Mouse (Mus musculus) thymus, postnatal 0 days (tissue): ENCODE measurements at regions not wholly inside any gene's neighbourhood (a gene's known extent, or its start where the extent isn't known, plus 50 kb on each side); places are given as distances from the start of the nearest gene placed in this dataset.
"Not testable (repeated sequence)": the region's sequence is repeated elsewhere in the genome, so short reads cannot be mapped to it uniquely, and the experiment has no call there.

Experiments
- DNase-seq: peaks from one replicate; pipeline ENCODE4 v3.0.0-alpha.2; 2015; ENCODE audit warnings: low spot score

DNA sequence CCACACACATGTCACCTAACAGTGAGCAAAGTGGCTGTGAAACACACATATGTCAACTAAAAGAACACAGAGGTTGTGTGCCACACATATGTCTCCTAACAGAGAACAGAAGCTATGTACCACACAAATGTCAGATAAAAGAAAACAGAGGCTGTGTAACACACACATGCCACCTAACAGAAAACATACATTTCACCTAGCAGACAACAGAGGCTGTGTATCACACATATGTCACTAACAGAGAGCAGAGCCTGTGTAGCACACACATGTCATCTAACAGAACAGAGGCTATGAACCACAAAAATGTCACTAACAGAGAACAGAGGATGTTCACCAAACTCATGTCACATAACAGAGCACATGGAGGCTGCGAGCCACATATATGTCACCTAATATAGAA lies 103.6 kb upstream of the Thrb start:
- DNase-seq = no peak

DNA sequence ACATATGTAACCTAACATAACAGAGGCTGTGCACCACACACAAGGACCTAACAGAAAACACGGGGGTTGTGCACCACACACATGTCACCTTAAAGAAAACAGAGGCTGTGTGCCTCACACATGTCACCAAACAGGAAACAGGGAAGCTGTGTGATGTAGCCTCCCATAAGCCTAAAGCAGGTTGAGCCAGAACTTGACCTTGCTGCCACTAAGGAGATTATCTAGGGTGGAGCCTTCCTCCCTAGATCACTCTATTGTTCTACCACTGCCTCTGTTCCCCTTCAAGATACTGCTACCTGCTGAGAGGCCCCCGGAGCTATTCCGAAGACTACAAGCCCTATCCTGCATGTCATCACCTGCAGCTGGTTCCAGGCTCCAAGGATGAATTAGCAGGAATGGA lies 100.1 kb upstream of the Thrb start:
- DNase-seq = not testable (repeated sequence)

DNA sequence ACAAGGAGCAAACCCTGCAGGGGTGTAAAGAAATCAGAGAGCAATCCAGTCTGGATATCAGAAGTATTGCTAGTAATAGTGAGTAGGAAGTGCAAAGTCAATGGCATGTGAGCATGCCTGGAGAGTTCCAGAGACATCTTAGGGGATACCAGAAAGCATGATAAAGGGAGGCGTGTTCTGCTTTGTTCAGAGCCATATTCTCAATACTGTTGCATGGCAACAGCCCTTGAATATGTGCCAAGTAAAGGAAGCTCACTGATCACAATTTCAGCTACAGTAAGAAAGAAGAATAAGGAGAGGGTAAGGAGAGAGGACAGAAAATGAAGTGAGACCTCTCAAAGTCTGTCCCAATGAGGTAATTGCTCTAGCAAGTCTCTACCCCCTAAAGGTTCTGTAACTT lies 92.1 kb upstream of the Thrb start:
- DNase-seq = no peak

DNA sequence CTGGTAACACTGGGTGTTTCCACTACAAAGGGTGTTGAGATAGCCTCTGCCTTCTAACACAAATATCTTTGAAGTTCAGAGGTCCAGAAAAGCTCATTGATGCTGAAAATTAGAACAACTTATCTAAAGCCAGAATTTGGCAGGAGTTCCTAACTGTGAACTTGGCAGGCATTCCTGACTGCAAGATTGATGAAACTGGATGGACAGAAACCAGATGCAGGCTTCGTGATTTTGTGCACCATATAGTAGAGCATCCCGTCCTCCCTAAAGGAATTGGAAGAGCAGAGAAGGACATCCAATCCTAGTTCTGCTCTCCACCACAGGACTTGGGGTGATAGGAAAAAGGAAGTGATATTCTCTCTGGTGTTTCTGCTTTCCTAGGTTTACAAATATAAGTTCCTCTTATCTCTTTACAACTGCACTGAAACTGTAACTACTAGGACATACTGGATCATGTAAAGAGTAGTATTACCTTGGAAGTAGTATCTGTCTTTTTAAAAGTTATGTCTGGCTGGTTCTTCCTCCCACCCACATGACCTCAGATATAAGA lies 90.9 kb upstream of the Thrb start:
- DNase-seq = no peak

DNA sequence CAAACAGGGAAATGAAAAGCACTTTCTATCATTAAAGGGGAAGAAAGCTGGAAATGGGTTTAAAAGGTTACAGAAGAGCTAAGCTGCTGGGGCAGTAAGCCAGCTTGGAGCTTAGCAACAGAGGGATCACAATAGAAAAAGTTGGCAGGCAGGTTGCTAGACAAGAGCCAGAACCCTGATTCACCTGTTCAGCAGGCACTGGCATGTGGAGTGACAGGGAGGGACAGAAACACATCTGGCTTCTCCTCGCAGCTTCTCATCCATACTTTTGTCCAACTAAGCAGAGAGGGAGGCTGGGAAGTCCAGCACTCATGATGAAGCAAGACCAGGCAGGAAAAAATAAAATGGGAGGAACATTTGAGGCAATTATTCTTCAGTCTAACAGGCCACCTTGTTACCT lies 81.3 kb upstream of the Thrb start:
- DNase-seq = no peak

DNA sequence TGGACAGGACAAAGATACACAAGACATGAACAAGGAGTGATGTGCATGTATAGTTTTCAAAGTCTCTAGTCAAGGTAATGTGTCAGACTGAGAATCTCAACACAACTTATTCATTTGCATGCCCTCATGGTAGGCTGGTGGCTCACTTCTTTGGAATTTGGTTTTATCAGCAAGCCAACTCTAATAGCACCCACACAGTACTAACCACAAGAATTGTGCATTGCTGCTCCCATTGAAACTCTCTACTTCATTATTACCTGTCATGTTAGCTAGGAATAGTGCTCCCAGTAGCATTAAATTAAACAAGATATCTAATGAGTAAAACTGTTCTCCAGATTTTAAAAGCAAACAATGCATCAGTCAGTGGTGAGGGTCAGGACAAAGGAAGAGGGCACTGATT lies 70.5 kb upstream of the Thrb start:
- no peak for DNase-seq

DNA sequence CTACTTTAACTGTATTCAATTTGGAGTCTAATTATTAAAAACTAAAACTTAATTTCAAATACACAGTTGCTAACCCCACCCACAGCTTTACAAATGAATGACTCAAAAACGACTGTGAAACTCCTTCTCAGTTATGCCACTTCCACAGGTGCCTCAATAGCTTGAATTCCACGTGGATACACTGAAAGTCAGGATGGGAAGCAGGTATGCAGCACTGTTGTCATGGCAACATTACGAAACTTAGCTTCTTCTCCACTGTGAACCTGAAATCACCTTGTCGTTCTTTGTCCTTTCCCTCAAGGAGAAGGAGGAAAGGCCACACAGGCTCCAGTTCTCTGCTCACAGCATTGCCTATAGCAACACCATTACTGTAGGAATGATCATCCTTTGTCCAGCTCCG lies 60.5 kb upstream of the Thrb start:
- DNase-seq = no peak

DNA sequence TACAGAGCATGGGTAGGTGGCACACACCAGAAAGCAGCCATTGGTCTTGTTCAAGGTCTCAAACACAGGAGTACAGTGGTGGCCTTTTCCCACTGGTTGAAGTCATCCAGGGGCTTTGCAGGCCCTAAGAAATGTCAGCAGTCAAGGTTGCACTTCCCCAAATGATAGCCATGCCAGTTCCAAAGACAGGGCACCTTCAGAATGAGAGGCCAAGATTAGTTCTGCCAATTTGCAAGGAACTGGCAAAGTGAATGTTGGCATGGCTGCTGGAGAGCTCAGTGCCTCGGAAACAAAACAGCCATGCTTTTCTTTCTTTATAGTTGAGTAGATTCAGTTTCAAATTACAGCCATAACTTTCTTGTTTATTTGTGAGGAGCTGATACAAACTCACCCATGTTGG lies 57.7 kb upstream of the Thrb start:
- DNase-seq = no peak

DNA sequence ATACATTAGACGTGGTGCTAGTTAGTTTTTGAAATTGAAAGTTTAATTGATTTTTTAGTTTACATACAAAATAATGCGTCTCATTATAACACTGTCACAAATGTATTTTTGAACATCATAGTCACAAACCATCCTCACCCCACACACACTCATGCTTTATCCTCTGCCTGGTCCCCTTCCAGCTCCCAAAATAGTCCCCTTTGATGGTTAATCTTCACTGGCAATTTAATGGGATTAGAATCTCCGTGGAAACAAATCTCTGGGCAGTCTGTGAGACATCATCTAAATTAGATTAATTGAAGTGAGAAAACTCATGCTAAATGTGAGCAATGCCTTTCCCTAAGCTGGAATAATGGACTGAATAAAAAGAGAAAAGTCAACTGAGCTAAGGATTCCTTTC lies 54.0 kb upstream of the Thrb start:
- DNase-seq = no peak

DNA sequence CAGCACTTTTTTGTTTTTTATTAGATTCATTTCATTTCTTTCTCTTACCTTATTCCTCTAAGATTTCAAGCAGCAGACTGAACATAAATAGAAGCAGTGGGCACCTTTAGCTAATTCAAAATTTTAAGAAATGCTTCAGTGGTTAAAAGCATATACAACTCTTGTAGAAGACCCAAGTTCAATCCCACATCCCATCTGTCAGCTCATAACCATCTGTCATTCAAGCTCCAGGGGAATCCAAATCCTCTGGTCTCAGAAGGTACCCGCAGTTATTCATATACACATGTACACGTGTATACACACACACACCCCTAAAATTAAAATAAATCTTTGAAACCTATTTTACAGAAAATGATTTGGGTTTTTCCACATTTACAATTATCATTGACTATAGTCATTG lies 52.9 kb upstream of the Thrb start:
- DNase-seq = no peak
